Mouse (Mus musculus): ENCODE results near the gene Xdh.

DNA sequence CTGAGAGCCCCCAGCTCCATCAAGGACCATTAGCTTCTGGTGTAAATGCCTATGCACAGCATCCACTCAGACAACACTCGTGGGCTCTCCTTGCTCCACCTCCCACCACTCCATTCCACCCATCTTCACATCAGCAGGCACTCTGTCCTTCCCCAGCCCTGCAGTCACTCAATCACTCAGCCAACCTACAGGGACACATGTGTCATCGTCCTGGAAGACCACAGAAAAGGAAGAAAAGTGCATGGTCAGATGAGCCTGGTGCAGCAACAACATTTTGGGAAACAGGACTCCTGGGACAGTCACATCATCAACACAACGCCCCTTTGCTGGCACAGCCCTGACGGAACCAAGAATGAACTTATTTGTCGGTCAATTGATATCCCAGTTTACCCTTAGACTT, 974 bp upstream of the Xdh start:
- TF ChIP-seq CHD1 (IDR thresholded peaks at IDR 0.05; ENCODE audit: low read depth, low read length) (no peak), CTCF (IDR thresholded peaks at IDR 0.05 in 2 of 3, conservative IDR thresholded peaks at IDR 0.05 in 1 of 3; ENCODE audit: control insufficient read depth in 1 of 3, insufficient read depth in 1 of 3, low read depth in 2 of 3, low read length in 3 of 3, poor library complexity in 1 of 3, severe bottlenecking in 1 of 3) (no peak), NRF1 (IDR thresholded peaks at IDR 0.05; ENCODE audit: insufficient read depth, low read depth, low read length, poor library complexity, severe bottlenecking) (no peak), MAZ (IDR thresholded peaks at IDR 0.05; ENCODE audit: low read depth, low read length) (no peak)
